Mouse (Mus musculus) urinary bladder, postnatal 14 days (tissue): ENCODE results near the gene Ngly1.

Experiments
- DNase-seq: peaks from one replicate; pipeline ENCODE4 v3.0.0; 2021; ENCODE audit warnings: low spot score

The Ngly1 gene

GRCm38 (mm10) chr14:16329756-16330155 is 80.7 kb downstream of the Ngly1 start:
- DNase-seq: no peak

- no peak for DNase-seq
Observed at GRCm38 (mm10) chr14:16334260-16334659, 85.2 kb downstream of the Ngly1 start.

GRCm38 (mm10) chr14:16335835-16336417 is 86.8 kb downstream of the Ngly1 start:
- no peak for DNase-seq

DNA sequence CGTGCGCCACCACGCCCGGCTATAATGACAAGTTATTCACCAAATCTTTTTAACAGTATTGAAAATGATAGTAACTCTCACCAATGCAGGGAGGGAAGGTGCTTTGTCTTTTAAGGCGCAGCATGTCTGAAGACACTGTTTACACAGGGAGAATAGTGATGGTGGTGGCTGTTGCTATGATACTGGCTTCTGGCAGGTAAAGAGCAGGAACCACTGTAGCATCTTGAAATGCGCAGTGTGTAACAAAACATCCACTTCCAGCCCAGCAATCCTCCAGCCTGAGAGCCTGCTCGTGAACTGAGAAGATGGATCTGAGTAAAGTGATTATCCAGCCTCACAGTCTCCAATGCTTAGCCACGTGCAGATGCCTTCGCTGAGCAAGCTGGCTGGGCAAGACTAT is 98.4 kb downstream of the Ngly1 start:
- no peak for DNase-seq

GRCm38 (mm10) chr14:16359704-16360103 is 110.6 kb downstream of the Ngly1 start:
- no peak for DNase-seq
